30 mouse cellular contexts compared by ENCODE assay signal in genomic region chr2:29181111-29181510, GRCm38 (mm10). TPM values are rescaled to one million over a fixed set of nuclear protein-coding genes. Genes with fewer than 3 reads are reported as not detected.
DNase-seq lines count a peak whose midpoint lies in the region; ATAC-seq and TF ChIP-seq lines count a peak whose summit lies in the region.
"Had no signal": no experiment of that assay in that cellular context is flagged by ENCODE, and none has a peak within 500 bp of the region (broad histone marks: within the 10 kb centered on the region; RNA-seq: fewer than 3 reads in every experiment).

No protein-coding gene starts in this region.

- no peak for TF ChIP-seq EP300 in lung, postnatal 0 days (IDR thresholded peaks at IDR 0.05)
- no peak for TF ChIP-seq EP300 in stomach, postnatal 0 days (optimal IDR thresholded peaks at IDR 0.05)

- H3K4me2 ChIP-seq in embryonic facial prominence, embryonic 15.5 days (replicated peaks): no peak overlapping the region
- H3K4me2 ChIP-seq in hindbrain, embryonic 13.5 days: no peak overlapping the region
- H3K4me2 ChIP-seq in hindbrain, embryonic 12.5 days (replicated peaks): no peak overlapping the region
- H3K4me2 ChIP-seq in lung, postnatal 0 days (replicated peaks; ENCODE audit: low read depth, low read length): no peak overlapping the region
- no peak overlapping the region for H3K4me2 ChIP-seq in stomach, postnatal 0 days (replicated peaks; ENCODE audit: low read depth)
- H3K4me2 ChIP-seq: embryonic facial prominence, embryonic 12.5 days; forebrain, embryonic 12.5 days had no signal

- WGBS in embryonic facial prominence, embryonic 15.5 days: 70% methylated on average over 2 of the region's 2 CpGs
- 89% methylated on average over 2 of the region's 2 CpGs for WGBS in embryonic facial prominence, embryonic 10.5 days
- 94% methylated on average over 2 of the region's 2 CpGs for WGBS in hindbrain, embryonic 13.5 days
- 91% methylated on average over 2 of the region's 2 CpGs for WGBS in hindbrain, embryonic 12.5 days
- 41% methylated on average over 2 of the region's 2 CpGs for whole genome bisulfite sequencing in lung, postnatal 0 days
- WGBS in stomach, postnatal 0 days: 65% methylated on average over 2 of the region's 2 CpGs

- DNase-seq in embryonic facial prominence, embryonic 10.5 days (ENCODE audit: low spot score): no peak
- DNase-seq in lung, postnatal 0 days (ENCODE audit: low spot score): peak; percentile 62
- DNase-seq in lung, postnatal 25 days (ENCODE audit: low spot score): no peak
- DNase-seq in stomach, postnatal 0 days (ENCODE audit: low spot score): no peak
- no peak for DNase-seq in liver
- DNase-seq: adrenal gland, adult 2 months; adrenal gland, postnatal 10 days; adrenal gland, postnatal 25 days; B cell, adult 2 months; cerebellum, adult 11 months; cerebellum, adult 18-20 months; cerebellum, adult 8-10 months; cerebellum, adult 9-11 months; cerebellum, postnatal 14 days; cerebellum, postnatal 36 days; embryo, embryonic 11 days had no signal

- no peak for ATAC-seq in embryonic facial prominence, embryonic 15.5 days (ENCODE audit: insufficient number of reproducible peaks, low FRiP score, low TSS enrichment, low read depth)
- no peak for ATAC-seq in hindbrain, embryonic 13.5 days (ENCODE audit: low FRiP score)
- no peak for ATAC-seq in hindbrain, embryonic 12.5 days (ENCODE audit: low FRiP score)
- ATAC-seq in lung, postnatal 0 days: no peak; the same call in 1 of the 2 replicates
- ATAC-seq in stomach, postnatal 0 days (ENCODE audit: low FRiP score, low TSS enrichment): no peak
- ATAC-seq: activated CD4-positive, CD25-positive, alpha-beta regulatory T cell, adult 4 months; CD4-positive, CD25-positive, alpha-beta regulatory T cell, adult 4 months; forebrain, embryonic 14.5 days; forebrain, embryonic 16.5 days; Patski had no signal

- no peak overlapping the region for H3K4me3 ChIP-seq in embryonic facial prominence, embryonic 15.5 days (replicated peaks)
- H3K4me3 ChIP-seq in embryonic facial prominence, embryonic 10.5 days: no peak overlapping the region
- no peak overlapping the region for H3K4me3 ChIP-seq in hindbrain, embryonic 13.5 days
- H3K4me3 ChIP-seq in hindbrain, embryonic 12.5 days: no peak overlapping the region
- no peak overlapping the region for H3K4me3 ChIP-seq in lung, postnatal 0 days (ENCODE audit: low read depth, low read length)
- H3K4me3 ChIP-seq in stomach, postnatal 0 days (ENCODE audit: low read depth, low read length): no peak overlapping the region
- H3K4me3 ChIP-seq: embryonic facial prominence, embryonic 12.5 days; erythroblast, embryonic 14.5 days; forebrain, embryonic 10.5 days; forebrain, embryonic 12.5 days had no signal

- no peak overlapping the region for H3K9ac ChIP-seq in embryonic facial prominence, embryonic 15.5 days
- 0 out of 2 replicates have a peak overlapping the region, but pooled peaks have one; percentile 29 for H3K9ac ChIP-seq in hindbrain, embryonic 13.5 days
- no peak overlapping the region for H3K9ac ChIP-seq in hindbrain, embryonic 12.5 days
- H3K9ac ChIP-seq in lung, postnatal 0 days (replicated peaks; ENCODE audit: low read depth): no peak overlapping the region
- no peak overlapping the region for H3K9ac ChIP-seq in stomach, postnatal 0 days (ENCODE audit: low read length)
- H3K9ac ChIP-seq: embryonic facial prominence, embryonic 12.5 days; forebrain, embryonic 12.5 days had no signal

- H3K9me3 ChIP-seq in embryonic facial prominence, embryonic 15.5 days (replicated peaks): no peaks in the 10 kb centered on the region
- H3K9me3 ChIP-seq in embryonic facial prominence, embryonic 10.5 days: no peaks in the 10 kb centered on the region
- no peaks in the 10 kb centered on the region for H3K9me3 ChIP-seq in hindbrain, embryonic 13.5 days
- H3K9me3 ChIP-seq in hindbrain, embryonic 12.5 days (replicated peaks): no peaks in the 10 kb centered on the region
- H3K9me3 ChIP-seq in lung, postnatal 0 days (ENCODE audit: low read length): no peaks in the 10 kb centered on the region
- no peaks in the 10 kb centered on the region for H3K9me3 ChIP-seq in stomach, postnatal 0 days (ENCODE audit: control insufficient read depth, low read length)
- H3K9me3 ChIP-seq: embryonic facial prominence, embryonic 12.5 days; forebrain, embryonic 10.5 days; forebrain, embryonic 12.5 days; G1E had no signal

- no peaks in the 10 kb centered on the region for H3K27me3 ChIP-seq in embryonic facial prominence, embryonic 15.5 days
- H3K27me3 ChIP-seq in embryonic facial prominence, embryonic 10.5 days (replicated peaks; ENCODE audit: low read depth, poor library complexity, severe bottlenecking): no peaks in the 10 kb centered on the region
- no peaks in the 10 kb centered on the region for H3K27me3 ChIP-seq in hindbrain, embryonic 13.5 days
- no peaks in the 10 kb centered on the region for H3K27me3 ChIP-seq in hindbrain, embryonic 12.5 days
- H3K27me3 ChIP-seq in lung, postnatal 0 days (replicated peaks; ENCODE audit: insufficient read depth, low read length): no peaks in the 10 kb centered on the region
- no peaks in the 10 kb centered on the region for H3K27me3 ChIP-seq in stomach, postnatal 0 days (ENCODE audit: control insufficient read depth, insufficient read depth, low read length)
- H3K27me3 ChIP-seq: CH12.LX; embryonic facial prominence, embryonic 12.5 days; forebrain, embryonic 12.5 days; Patski had no signal

- peak overlapping the region; percentile 63; the same call in 1 of the 2 replicates for H3K27ac ChIP-seq in embryonic facial prominence, embryonic 15.5 days (replicated peaks)
- no peak overlapping the region for H3K27ac ChIP-seq in embryonic facial prominence, embryonic 10.5 days (replicated peaks)
- no peak overlapping the region for H3K27ac ChIP-seq in hindbrain, embryonic 13.5 days
- H3K27ac ChIP-seq in hindbrain, embryonic 12.5 days: no peak overlapping the region
- peak overlapping the region; percentile 22; the same call in 1 of the 2 replicates for H3K27ac ChIP-seq in lung, postnatal 0 days (ENCODE audit: low read length)
- peak overlapping the region; percentile 45; the same call in 1 of the 2 replicates for H3K27ac ChIP-seq in stomach, postnatal 0 days (replicated peaks)
- H3K27ac ChIP-seq: embryonic facial prominence, embryonic 12.5 days; forebrain, embryonic 10.5 days; forebrain, embryonic 12.5 days had no signal

- no peaks in the 10 kb centered on the region for H3K4me1 ChIP-seq in embryonic facial prominence, embryonic 15.5 days
- H3K4me1 ChIP-seq in embryonic facial prominence, embryonic 10.5 days: peaks cover under 1% of the 10 kb centered on the region; the same call in 1 of the 2 replicates
- H3K4me1 ChIP-seq in hindbrain, embryonic 13.5 days (replicated peaks): no peaks in the 10 kb centered on the region
- H3K4me1 ChIP-seq in hindbrain, embryonic 12.5 days: no peaks in the 10 kb centered on the region
- H3K4me1 ChIP-seq in lung, postnatal 0 days (ENCODE audit: insufficient read depth, low read depth, low read length): peaks cover 3% of the 10 kb centered on the region; the same call in 1 of the 2 replicates
- H3K4me1 ChIP-seq in stomach, postnatal 0 days (replicated peaks; ENCODE audit: control insufficient read depth, insufficient read depth): no peaks in the 10 kb centered on the region
- H3K4me1 ChIP-seq: embryonic facial prominence, embryonic 12.5 days; forebrain, embryonic 12.5 days had no signal

- TF ChIP-seq CTCF in lung, postnatal 0 days (IDR thresholded peaks at IDR 0.05): no peak
- no peak for TF ChIP-seq CTCF in stomach, postnatal 0 days (IDR thresholded peaks at IDR 0.05; ENCODE audit: low read depth)

- peaks cover 48% of the 10 kb centered on the region for H3K36me3 ChIP-seq in embryonic facial prominence, embryonic 15.5 days
- peaks cover 62% of the 10 kb centered on the region for H3K36me3 ChIP-seq in embryonic facial prominence, embryonic 10.5 days (replicated peaks)
- peaks cover 61% of the 10 kb centered on the region for H3K36me3 ChIP-seq in hindbrain, embryonic 13.5 days
- H3K36me3 ChIP-seq in hindbrain, embryonic 12.5 days: peaks cover 58% of the 10 kb centered on the region
- H3K36me3 ChIP-seq in lung, postnatal 0 days (ENCODE audit: insufficient read depth, low read length): peaks cover 38% of the 10 kb centered on the region
- peaks cover 18% of the 10 kb centered on the region for H3K36me3 ChIP-seq in stomach, postnatal 0 days (ENCODE audit: control insufficient read depth, insufficient read depth, low read length)

RNA-seq across cellular contexts. Expression of gene Setx, which starts 57.1 kb away (rescaled TPM):
- polyA plus RNA-seq in embryonic facial prominence, embryonic 15.5 days (2015; fragmentation: Nextera tagmentation; extraction: Ambion mirVana): 6.5 and 8.7 TPM in 2 replicates
- polyA plus RNA-seq in embryonic facial prominence, embryonic 10.5 days (2016; fragmentation: Nextera tagmentation; extraction: Ambion mirVana): 12.3 and 14.0 TPM in 2 replicates
- 13.8 and 15.4 TPM in 2 replicates for polyA plus RNA-seq in hindbrain, embryonic 13.5 days (2015; fragmentation: Nextera tagmentation; extraction: Ambion mirVana)
- 17.4 and 20.0 TPM in 2 replicates for polyA plus RNA-seq in hindbrain, embryonic 12.5 days (2016; fragmentation: Nextera tagmentation; extraction: Ambion mirVana)
- 5.7 and 6.6 TPM in 2 replicates for polyA plus RNA-seq in lung, postnatal 0 days (2015; fragmentation: Nextera tagmentation; extraction: Ambion mirVana)
- 4.8 and 5.1 TPM in 2 replicates for polyA plus RNA-seq in stomach, postnatal 0 days (2015; fragmentation: Nextera tagmentation; extraction: Ambion mirVana)

Comparison
In these comparisons a context has a peak if more than half of its experiments do, and no peak if none do; other contexts are left out.
1. H3K27ac ChIP-seq: peak in embryonic facial prominence, embryonic 15.5 days (single experiment), lung, postnatal 0 days (single experiment) and stomach, postnatal 0 days (single experiment); none in embryonic facial prominence, embryonic 10.5 days (single experiment), hindbrain, embryonic 13.5 days (single experiment) and hindbrain, embryonic 12.5 days (single experiment).